Comparison of ENCODE assay signal across 25 mouse cellular contexts in genomic region chr8:121210627-121211026, GRCm38 (mm10).
DNase-seq lines count a peak whose midpoint lies in the region; ATAC-seq and TF ChIP-seq lines count a peak whose summit lies in the region.
"Had no signal": no experiment of that assay in that cellular context is flagged by ENCODE, and none has a peak within 500 bp of the region (broad histone marks: within the 10 kb centered on the region; RNA-seq: fewer than 3 reads in every experiment).

No protein-coding gene starts in this region.

- no peak for TF ChIP-seq CTCF in liver, adult 2 months (IDR thresholded peaks at IDR 0.05; ENCODE audit: low read depth, low read length)
- TF ChIP-seq CTCF in liver, postnatal 0 days (IDR thresholded peaks at IDR 0.05; ENCODE audit: low read depth), result no peak

- H3K27ac ChIP-seq in heart, embryonic 10.5 days, result no peak overlapping the region
- no peak overlapping the region for H3K27ac ChIP-seq in liver, adult 2 months (replicated peaks; ENCODE audit: insufficient read depth, low read depth, low read length)
- no peak overlapping the region for H3K27ac ChIP-seq in liver, postnatal 0 days (ENCODE audit: low read depth)
- H3K27ac ChIP-seq: embryonic facial prominence, embryonic 13.5 days; embryonic facial prominence, embryonic 15.5 days; forebrain, embryonic 10.5 days; forebrain, embryonic 12.5 days had no signal

- no peak for ATAC-seq in liver, postnatal 0 days
- ATAC-seq: activated CD4-positive, CD25-positive, alpha-beta regulatory T cell, adult 4 months; CD4-positive, CD25-positive, alpha-beta regulatory T cell, adult 4 months; forebrain, embryonic 14.5 days; forebrain, embryonic 16.5 days; Patski had no signal

- no peak overlapping the region for H3K4me3 ChIP-seq in heart, embryonic 10.5 days
- no peak overlapping the region for H3K4me3 ChIP-seq in liver, adult 2 months (ENCODE audit: insufficient read depth, low read depth, low read length)
- H3K4me3 ChIP-seq in liver, postnatal 0 days (ENCODE audit: low read depth, low read length), result no peak overlapping the region
- H3K4me3 ChIP-seq: embryonic facial prominence, embryonic 13.5 days; embryonic facial prominence, embryonic 15.5 days; erythroblast, embryonic 14.5 days; forebrain, embryonic 10.5 days; forebrain, embryonic 12.5 days had no signal

- H3K9ac ChIP-seq in liver, adult 2 months (ENCODE audit: low read depth, low read length), result no peak overlapping the region
- H3K9ac ChIP-seq in liver, postnatal 0 days (replicated peaks), result no peak overlapping the region
- H3K9ac ChIP-seq: embryonic facial prominence, embryonic 13.5 days; embryonic facial prominence, embryonic 15.5 days; forebrain, embryonic 12.5 days had no signal

- H3K36me3 ChIP-seq in heart, embryonic 10.5 days, result no peaks in the 10 kb centered on the region
- no peaks in the 10 kb centered on the region for H3K36me3 ChIP-seq in liver, adult 2 months (ENCODE audit: control insufficient read depth, insufficient read depth, low read length)
- no peaks in the 10 kb centered on the region for H3K36me3 ChIP-seq in liver, postnatal 0 days (replicated peaks; ENCODE audit: insufficient read depth, low read length)
- H3K36me3 ChIP-seq: embryonic facial prominence, embryonic 13.5 days; embryonic facial prominence, embryonic 15.5 days; forebrain, embryonic 10.5 days; forebrain, embryonic 12.5 days; G1E had no signal

- intact Hi-C loops in heart, postnatal 10 days (cut with DNase I), result loop anchor here (5.0 kb wide), 1 partner anchor 83 kb away; the partner anchor contains the start of gene Foxl1

- no peak for TF ChIP-seq POLR2A in liver, adult 2 months (IDR thresholded peaks at IDR 0.05; ENCODE audit: extremely low read depth, insufficient read depth, low read length)

- no peaks in the 10 kb centered on the region for H3K79me2 ChIP-seq in liver, adult 2 months (ENCODE audit: control insufficient read depth, insufficient read depth, low read length)

- peaks cover 13% of the 10 kb centered on the region; the same call in 1 of the 2 replicates for H3K4me1 ChIP-seq in heart, embryonic 10.5 days
- H3K4me1 ChIP-seq in liver, adult 2 months (ENCODE audit: control insufficient read depth, insufficient read depth, low read length), result no peaks in the 10 kb centered on the region
- no peaks in the 10 kb centered on the region for H3K4me1 ChIP-seq in liver, postnatal 0 days (ENCODE audit: insufficient read depth)
- H3K4me1 ChIP-seq: embryonic facial prominence, embryonic 15.5 days had no signal

- peaks cover 20% of the 10 kb centered on the region for H3K27me3 ChIP-seq in heart, embryonic 10.5 days (ENCODE audit: insufficient read depth, poor library complexity, severe bottlenecking)
- no peaks in the 10 kb centered on the region for H3K27me3 ChIP-seq in liver, adult 2 months (ENCODE audit: control insufficient read depth, insufficient read depth, low read length)
- H3K27me3 ChIP-seq in liver, postnatal 0 days (ENCODE audit: insufficient read depth, low read length), result peaks cover 3% of the 10 kb centered on the region; the same call in 1 of the 2 replicates
- H3K27me3 ChIP-seq: embryonic facial prominence, embryonic 15.5 days; forebrain, embryonic 12.5 days had no signal

- no peak overlapping the region for H3K4me2 ChIP-seq in liver, postnatal 0 days (ENCODE audit: low read depth, low read length)
- H3K4me2 ChIP-seq: embryonic facial prominence, embryonic 13.5 days; embryonic facial prominence, embryonic 15.5 days; forebrain, embryonic 12.5 days had no signal

- no peak for TF ChIP-seq EP300 in liver, postnatal 0 days (IDR thresholded peaks at IDR 0.05; ENCODE audit: low read depth)

- no peaks in the 10 kb centered on the region for H3K9me3 ChIP-seq in heart, embryonic 10.5 days
- no peaks in the 10 kb centered on the region for H3K9me3 ChIP-seq in liver, postnatal 0 days (ENCODE audit: low read length)
- H3K9me3 ChIP-seq: embryonic facial prominence, embryonic 13.5 days; embryonic facial prominence, embryonic 15.5 days; forebrain, embryonic 12.5 days had no signal

- WGBS in heart, embryonic 10.5 days, result 89% methylated on average over 3 of the region's 3 CpGs
- WGBS in liver, adult 2 months, result 61% methylated on average over 3 of the region's 3 CpGs
- WGBS in liver, postnatal 0 days (ENCODE audit: insufficient replicate concordance), result 70% methylated on average over 3 of the region's 3 CpGs

- DNase-seq in adrenal gland, postnatal 14 days, result peak; percentile 39
- no peak for DNase-seq in adrenal gland, adult 18-20 months (ENCODE audit: low spot score in 2 of 2)
- peak; percentile 54 to 59 for DNase-seq in heart, postnatal 10 days
- no peak for DNase-seq in heart, embryonic 10.5 days (ENCODE audit: low spot score)
- DNase-seq in liver, adult 2 months (ENCODE audit: extremely low read depth, low read depth, low spot score), result peak; percentile 67
- no peak for DNase-seq in liver, postnatal 0 days
- DNase-seq: adrenal gland, adult 2 months; adrenal gland, postnatal 10 days; B cell, adult 2 months; cerebellum, adult 11-12 months; cerebellum, adult 2 months; cerebellum, adult 9-10 months; cerebellum, postnatal 10 days; cerebellum, postnatal 25 days had no signal

Comparison
In these comparisons a context has a peak if more than half of its experiments do, and no peak if none do; other contexts are left out.
1. DNase-seq: peak in adrenal gland, postnatal 14 days (single experiment), heart, postnatal 10 days (2 of 2) and liver, adult 2 months (single experiment); none in adrenal gland, adult 18-20 months (0 of 2), heart, embryonic 10.5 days (single experiment) and liver, postnatal 0 days (single experiment).